Mouse (Mus musculus) embryonic facial prominence, embryonic 13.5 days (tissue): ENCODE measurements at regions not wholly inside any gene's neighbourhood (a gene's known extent, or its start where the extent isn't known, plus 50 kb on each side); places are given as distances from the start of the nearest gene placed in this dataset.

ENCODE experiments used
- ATAC-seq: fragments of 200-750 bp; cut with Nextera tagmentation; 2 replicates; pipeline ENCODE4 v1.8.0; 2017; ENCODE audit warnings: low read depth; ENCODE audit not compliant: insufficient number of reproducible peaks, insufficient read depth, low FRiP score, low TSS enrichment
- H3K27ac ChIP-seq: fragments of 300-500 bp; sonication (generic); 2 replicates; pipeline ENCODE4 v1.5.1; 2015; ENCODE audit warnings: moderate library complexity, mild to moderate bottlenecking, inconsistent platforms
- H3K27me3 ChIP-seq: fragments of 300-500 bp; sonication (generic); 2 replicates; pipeline ENCODE4 v1.6.1; 2015; ENCODE audit warnings: mild to moderate bottlenecking, inconsistent platforms
- H3K36me3 ChIP-seq: fragments of 300-500 bp; sonication (generic); 2 replicates; pipeline ENCODE4 v1.6.1; 2015; ENCODE audit warnings: mild to moderate bottlenecking, inconsistent platforms
- H3K4me1 ChIP-seq: fragments of 300-500 bp; sonication (generic); 2 replicates; pipeline ENCODE4 v1.6.1; 2015; ENCODE audit warnings: inconsistent platforms
- H3K4me2 ChIP-seq: fragments of 300-500 bp; sonication (generic); 2 replicates; pipeline ENCODE4 v1.6.1; 2015; ENCODE audit warnings: moderate library complexity, mild to moderate bottlenecking, inconsistent platforms
- H3K4me3 ChIP-seq: fragments of 300-500 bp; sonication (generic); 2 replicates; pipeline ENCODE4 v1.5.1; 2015; ENCODE audit warnings: mild to moderate bottlenecking, inconsistent platforms
- H3K9ac ChIP-seq: fragments of 300-500 bp; sonication (generic); 2 replicates; pipeline ENCODE4 v1.6.1; 2015; ENCODE audit warnings: mild to moderate bottlenecking, inconsistent platforms
- H3K9me3 ChIP-seq: fragments of 300-500 bp; sonication (generic); 2 replicates; pipeline ENCODE4 v1.6.1; 2016; ENCODE audit warnings: inconsistent platforms
- WGBS: fragments of 180-500 bp; shearing (Covaris S2); methylation state at CpG from one replicate; pipeline ENCODE4 v1.1.7; 2015; ENCODE audit warnings: mixed read lengths; 5-methylcytosine and 5-hydroxymethylcytosine counted together

DNA sequence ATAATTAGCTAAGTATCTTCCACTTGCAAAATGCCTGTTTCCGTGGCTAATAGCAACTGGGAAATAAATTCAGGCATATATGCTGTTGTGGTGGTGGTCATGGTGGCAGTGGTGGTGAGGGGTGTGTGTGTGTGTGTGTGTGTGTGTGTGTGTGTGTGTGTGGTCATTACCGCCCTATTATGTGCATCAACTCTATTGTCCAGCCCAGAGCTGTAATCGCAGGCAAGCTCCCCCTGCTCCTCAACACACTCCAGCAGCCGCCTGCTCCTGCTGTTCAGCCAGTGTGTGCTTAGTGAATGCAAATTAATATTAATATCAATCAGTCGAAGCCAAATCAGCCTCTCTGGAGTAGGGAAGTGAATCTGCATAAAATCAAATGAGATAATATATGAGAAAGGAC, 152.9 kb upstream of the Zic3 start:
- Histone ChIP-seq H3K4me1 (no peaks in the 10 kb centered on the region), H3K4me3 (no peak overlapping the region), H3K27me3 (peaks cover 11% of the 10 kb centered on the region; the same call in 1 of the 2 replicates), H3K9ac (no peak overlapping the region), H3K36me3 (no peaks in the 10 kb centered on the region), H3K4me2 (no peak overlapping the region), H3K27ac (no peak overlapping the region), H3K9me3 (no peaks in the 10 kb centered on the region)
- 84% methylated on average over 5 of the region's 5 CpGs for WGBS
- no peak for ATAC-seq

DNA sequence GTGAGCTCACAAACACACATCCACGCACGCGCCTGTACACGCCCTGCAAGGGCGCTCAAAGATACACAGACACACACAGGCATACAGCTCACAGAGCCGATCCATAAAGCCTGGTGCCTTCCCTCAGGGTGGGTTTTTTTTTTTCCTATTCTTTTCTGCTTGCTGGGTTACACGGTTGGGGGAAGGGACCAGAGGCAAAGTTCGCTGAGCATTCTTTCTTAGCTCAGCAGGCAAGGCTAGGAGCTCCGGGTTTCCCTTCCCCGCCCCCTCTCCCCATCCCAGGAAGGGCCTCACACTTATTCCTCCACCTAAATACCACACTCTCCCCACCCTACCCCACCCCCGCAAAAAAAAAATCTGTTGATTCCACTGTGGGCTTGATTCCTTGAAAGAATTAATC, 105.8 kb upstream of the Zic3 start:
- Histone ChIP-seq H3K4me3 (no peak overlapping the region), H3K9ac (no peak overlapping the region), H3K36me3 (no peaks in the 10 kb centered on the region), H3K4me1 (no peaks in the 10 kb centered on the region), H3K4me2 (no peak overlapping the region), H3K27ac (no peak overlapping the region), H3K9me3 (no peaks in the 10 kb centered on the region), H3K27me3 (peaks cover 62% of the 10 kb centered on the region)
- no peak for ATAC-seq
- 18% methylated on average over 11 of the region's 11 CpGs for WGBS

DNA sequence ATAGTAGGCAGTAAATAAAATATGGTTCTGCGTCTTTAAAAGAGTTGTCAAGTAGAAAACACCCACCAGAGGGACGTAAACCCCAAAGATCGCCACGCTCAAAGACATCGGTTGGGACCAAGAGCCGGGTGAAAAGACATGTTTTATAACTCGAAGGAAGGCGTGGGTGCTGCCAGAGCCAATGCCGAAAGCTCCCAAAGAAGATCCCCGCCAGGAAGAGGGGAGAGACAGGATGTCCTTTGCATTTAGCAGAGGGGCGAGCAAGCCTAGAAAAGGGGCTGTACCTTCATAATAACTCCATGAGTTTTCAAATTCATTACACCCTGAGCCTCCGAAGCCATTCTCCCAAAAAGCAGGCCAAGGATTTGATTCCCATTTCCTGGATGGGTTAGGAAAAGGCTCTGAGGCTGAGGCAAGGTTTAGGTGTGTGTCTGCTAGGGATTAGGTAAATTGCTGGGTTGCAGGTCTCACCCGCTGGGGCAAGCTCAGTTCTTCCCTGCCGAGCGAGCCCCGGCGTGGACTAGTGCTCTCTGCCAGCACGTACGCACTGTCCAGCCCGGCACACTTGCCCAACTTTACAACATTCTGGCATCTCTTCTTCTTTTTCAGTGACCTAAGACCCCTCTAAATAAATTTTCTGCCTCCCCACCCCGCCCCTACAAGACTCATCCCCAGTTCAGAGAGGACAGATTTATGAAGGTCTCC, 104.9 kb upstream of the Zic3 start:
- H3K27me3 ChIP-seq: peaks cover 69% of the 10 kb centered on the region

DNA sequence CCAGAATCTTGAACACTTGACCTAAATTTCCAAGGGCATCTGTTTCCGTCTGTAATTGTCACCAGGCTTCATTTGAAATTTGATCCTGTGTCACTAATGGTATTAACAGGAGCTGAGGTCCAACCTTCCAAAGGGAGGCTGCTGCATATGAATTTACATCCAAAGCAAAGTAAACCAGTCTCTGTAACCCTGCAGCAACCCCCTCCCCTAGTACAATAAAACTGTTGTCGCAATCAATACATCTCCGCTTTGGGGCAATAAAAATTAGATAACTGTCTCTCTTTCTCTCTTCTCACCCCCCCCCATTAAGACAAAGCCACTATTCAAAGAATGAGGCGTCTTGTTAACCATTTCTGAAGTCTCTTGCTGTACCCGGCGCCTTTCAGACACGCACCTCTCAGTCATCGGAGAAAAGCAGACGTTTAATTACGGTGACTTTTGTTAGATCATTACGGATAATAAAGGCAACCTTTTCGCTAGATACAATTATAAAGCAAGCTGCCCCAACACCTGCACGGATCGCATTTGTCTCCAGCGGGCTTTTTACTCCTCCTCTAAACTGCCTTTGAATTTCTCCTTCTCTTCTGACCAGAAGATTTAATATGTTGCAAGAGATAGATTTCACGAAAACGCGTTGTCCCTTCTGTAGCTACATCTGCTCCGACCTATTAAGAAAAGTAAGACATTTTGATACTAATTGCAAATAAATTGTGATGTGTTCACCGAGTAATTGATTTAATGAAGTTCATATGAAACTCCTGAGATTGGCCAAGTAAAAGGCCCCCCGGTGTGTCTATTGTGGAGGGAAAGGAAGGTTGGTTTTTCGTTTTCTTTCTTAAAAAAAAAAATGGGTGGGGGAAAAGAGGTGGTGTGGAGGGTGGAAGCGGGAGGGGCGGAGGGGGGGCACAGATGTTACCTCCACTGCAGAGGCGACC, 104.1 kb upstream of the Zic3 start:
- Histone ChIP-seq H3K4me3 (no peak overlapping the region), H3K27ac (no peak overlapping the region), H3K27me3 (peaks cover 75% of the 10 kb centered on the region), H3K36me3 (no peaks in the 10 kb centered on the region), H3K9me3 (no peaks in the 10 kb centered on the region), H3K9ac (no peak overlapping the region), H3K4me1 (no peaks in the 10 kb centered on the region), H3K4me2 (no peak overlapping the region)
- WGBS: 21% methylated on average over 24 of the region's 25 CpGs
- ATAC-seq: no peak

More for the DNA sequence above, 104.9 kb upstream of the Zic3 start:
- 25% methylated on average over 21 of the region's 21 CpGs for WGBS
- no peak for ATAC-seq
- H3K9me3 ChIP-seq: no peaks in the 10 kb centered on the region
- H3K27ac ChIP-seq: no peak overlapping the region
- no peak overlapping the region for H3K9ac ChIP-seq
- H3K4me2 ChIP-seq: no peak overlapping the region
- no peaks in the 10 kb centered on the region for H3K36me3 ChIP-seq
- H3K4me3 ChIP-seq: no peak overlapping the region
- no peaks in the 10 kb centered on the region for H3K4me1 ChIP-seq

DNA sequence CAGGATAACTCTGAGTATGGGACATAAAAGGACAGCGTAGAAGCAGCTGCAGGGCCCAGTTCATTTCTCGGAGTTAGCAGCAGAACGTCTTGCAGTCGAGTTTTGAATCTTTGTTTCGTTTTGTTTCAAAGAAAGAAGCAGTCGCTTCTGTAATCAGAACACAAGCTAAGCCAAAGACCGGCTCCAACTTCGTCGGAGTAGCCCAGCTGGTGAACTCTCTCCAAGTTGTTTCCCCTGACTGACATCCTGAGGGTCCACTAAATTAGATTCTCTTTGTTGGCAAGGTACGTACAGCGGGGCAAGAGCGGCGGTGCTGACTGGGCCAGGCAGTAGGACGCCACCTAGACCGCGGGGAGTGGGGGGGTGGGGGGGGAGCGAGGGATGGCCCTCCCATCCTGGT, 102.6 kb upstream of the Zic3 start:
- no peak for ATAC-seq
- Histone ChIP-seq H3K4me2 (peak overlapping the region; percentile 35), H3K27me3 (peaks cover 81% of the 10 kb centered on the region), H3K9ac (no peak overlapping the region), H3K36me3 (no peaks in the 10 kb centered on the region), H3K27ac (no peak overlapping the region), H3K4me1 (no peaks in the 10 kb centered on the region), H3K9me3 (no peaks in the 10 kb centered on the region), H3K4me3 (no peak overlapping the region)
- WGBS: 27% methylated on average over 17 of the region's 17 CpGs

DNA sequence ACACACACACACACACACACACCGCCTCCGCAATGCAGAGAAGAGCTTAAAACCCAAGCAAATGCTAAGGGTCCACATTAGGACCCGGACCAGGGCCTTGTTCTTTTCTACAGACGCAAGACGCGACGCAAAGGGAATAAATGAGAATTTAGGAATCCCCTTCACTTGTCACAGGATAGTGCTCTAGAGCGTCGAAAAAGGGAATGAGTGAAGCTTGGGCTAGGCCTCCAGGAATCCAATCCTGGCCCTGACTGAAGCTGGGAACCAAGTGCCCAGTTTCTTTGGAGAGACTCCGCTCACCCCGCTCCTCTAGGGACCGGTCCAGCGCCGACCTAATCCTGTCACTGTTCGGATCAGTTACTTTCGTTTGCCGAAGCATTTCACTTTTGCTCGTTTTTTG, 102.1 kb upstream of the Zic3 start:
- no peak for ATAC-seq
- no peak overlapping the region for H3K27ac ChIP-seq
- no peak overlapping the region for H3K4me3 ChIP-seq
- no peak overlapping the region for H3K9ac ChIP-seq
- H3K4me2 ChIP-seq: peak overlapping the region; percentile 35
- no peaks in the 10 kb centered on the region for H3K4me1 ChIP-seq
- no peaks in the 10 kb centered on the region for H3K36me3 ChIP-seq
- H3K27me3 ChIP-seq: peaks cover 82% of the 10 kb centered on the region
- no peaks in the 10 kb centered on the region for H3K9me3 ChIP-seq
- WGBS: 22% methylated on average over 18 of the region's 18 CpGs

DNA sequence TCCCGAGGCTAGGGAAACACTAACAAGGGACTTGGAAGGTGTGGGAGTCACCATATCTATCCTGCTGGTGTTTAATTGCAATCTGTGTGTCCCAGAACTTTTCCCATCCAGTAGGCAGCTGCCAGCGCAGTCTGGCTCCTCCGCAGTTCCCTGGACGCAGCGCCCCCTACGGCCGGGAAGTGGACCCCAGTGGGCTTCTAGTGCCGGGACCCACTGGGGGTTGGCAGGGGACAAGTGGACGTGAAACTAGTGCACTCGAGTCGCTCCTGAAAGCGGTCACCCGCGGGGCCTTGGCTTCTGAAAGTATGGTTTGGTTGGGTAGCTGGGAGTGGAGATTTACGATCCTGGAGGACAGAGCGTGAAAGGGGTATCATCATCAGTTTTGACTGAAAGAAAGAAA, 101.2 kb upstream of the Zic3 start:
- WGBS: 25% methylated on average over 16 of the region's 16 CpGs

DNA sequence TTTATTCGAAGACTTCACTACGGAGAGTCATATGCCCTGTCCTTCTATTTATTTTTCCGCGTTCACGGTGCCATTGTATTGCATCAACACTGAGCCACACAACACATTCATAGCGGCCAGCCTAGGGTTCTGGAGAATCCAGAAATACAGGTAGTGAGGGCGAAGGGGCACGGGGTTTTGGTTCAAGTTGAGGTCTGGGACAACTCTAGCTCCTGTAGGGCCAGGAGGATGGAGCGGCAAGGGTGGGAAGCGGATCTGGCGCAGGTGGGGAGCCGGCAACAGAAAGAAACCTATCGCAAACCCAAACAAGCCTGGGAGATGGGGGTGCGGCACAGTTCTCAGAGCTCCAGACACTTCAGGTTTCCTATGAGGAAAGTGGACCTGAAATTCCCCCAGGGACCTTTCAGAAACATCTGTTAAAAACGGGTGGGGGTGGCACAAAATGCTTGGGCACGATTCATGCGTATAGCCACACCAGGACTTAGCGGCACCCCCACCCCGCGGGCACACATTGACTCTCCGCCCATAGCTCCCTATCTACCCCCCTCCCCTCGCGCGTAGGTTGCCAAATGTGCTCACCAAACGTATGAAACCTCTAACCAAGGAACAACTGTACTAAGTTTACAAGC, 100.6 kb upstream of the Zic3 start:
- 26% methylated on average over 25 of the region's 25 CpGs for WGBS
- Histone ChIP-seq H3K4me2 (no peak overlapping the region), H3K4me1 (no peaks in the 10 kb centered on the region), H3K36me3 (no peaks in the 10 kb centered on the region), H3K4me3 (no peak overlapping the region), H3K9me3 (no peaks in the 10 kb centered on the region), H3K9ac (no peak overlapping the region), H3K27ac (no peak overlapping the region), H3K27me3 (peaks cover 81% of the 10 kb centered on the region)
- ATAC-seq: no peak

More for the DNA sequence above, 101.2 kb upstream of the Zic3 start:
- no peak for ATAC-seq
- Histone ChIP-seq H3K36me3 (no peaks in the 10 kb centered on the region), H3K27me3 (peaks cover 85% of the 10 kb centered on the region), H3K4me3 (no peak overlapping the region), H3K9me3 (no peaks in the 10 kb centered on the region), H3K27ac (no peak overlapping the region), H3K4me2 (no peak overlapping the region), H3K4me1 (no peaks in the 10 kb centered on the region), H3K9ac (no peak overlapping the region)

DNA sequence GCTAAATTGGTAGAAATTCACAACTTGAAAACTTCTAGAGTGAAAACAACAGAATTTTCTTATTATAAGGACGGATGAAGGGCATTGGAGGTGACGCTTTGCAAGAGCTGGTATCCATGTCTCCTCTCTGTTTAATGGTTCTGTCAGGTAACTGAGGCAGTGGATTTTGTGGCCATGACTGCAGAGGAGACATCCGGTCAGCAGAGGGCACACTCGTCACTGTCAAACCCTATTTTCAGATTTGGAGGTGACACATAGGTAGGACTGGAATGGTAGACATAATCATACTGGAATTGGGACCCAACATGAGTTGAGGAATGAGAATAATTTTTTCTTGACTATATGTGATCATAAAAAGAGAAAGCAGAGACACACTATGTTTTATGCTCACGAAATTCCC, 98.7 kb upstream of the Zic3 start:
- Histone ChIP-seq H3K9ac (no peak overlapping the region), H3K4me1 (no peaks in the 10 kb centered on the region), H3K4me3 (no peak overlapping the region), H3K27me3 (peaks cover 65% of the 10 kb centered on the region), H3K27ac (no peak overlapping the region), H3K9me3 (no peaks in the 10 kb centered on the region), H3K36me3 (no peaks in the 10 kb centered on the region), H3K4me2 (no peak overlapping the region)
- ATAC-seq: no peak
- WGBS: 29% methylated on average over 5 of the region's 5 CpGs

DNA sequence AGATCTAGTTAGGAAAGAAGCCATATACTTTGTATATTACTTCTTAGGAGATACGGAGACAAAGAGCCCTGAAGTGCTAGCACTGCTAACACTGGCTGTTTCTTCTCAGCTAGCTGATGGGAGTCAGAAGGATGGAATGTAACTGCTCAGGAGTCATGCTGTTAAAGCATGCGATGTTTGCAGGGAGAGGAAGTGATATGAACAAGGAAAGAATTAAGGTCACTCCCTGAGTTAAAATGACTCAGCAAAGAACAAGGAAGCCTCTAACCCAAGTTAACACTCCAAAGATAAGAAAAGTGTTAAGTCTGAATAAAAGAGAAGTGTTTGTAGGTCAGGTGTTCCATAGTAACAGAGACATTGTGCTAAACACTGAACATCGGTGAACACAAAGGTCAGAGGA, 86.9 kb upstream of the Zic3 start:
- Histone ChIP-seq H3K9me3 (no peaks in the 10 kb centered on the region), H3K4me3 (no peak overlapping the region), H3K4me2 (no peak overlapping the region), H3K36me3 (no peaks in the 10 kb centered on the region), H3K27me3 (peaks cover 8% of the 10 kb centered on the region; the same call in 1 of the 2 replicates), H3K9ac (no peak overlapping the region), H3K4me1 (no peaks in the 10 kb centered on the region), H3K27ac (no peak overlapping the region)
- no peak for ATAC-seq
- 45% methylated on average over 3 of the region's 3 CpGs for WGBS

DNA sequence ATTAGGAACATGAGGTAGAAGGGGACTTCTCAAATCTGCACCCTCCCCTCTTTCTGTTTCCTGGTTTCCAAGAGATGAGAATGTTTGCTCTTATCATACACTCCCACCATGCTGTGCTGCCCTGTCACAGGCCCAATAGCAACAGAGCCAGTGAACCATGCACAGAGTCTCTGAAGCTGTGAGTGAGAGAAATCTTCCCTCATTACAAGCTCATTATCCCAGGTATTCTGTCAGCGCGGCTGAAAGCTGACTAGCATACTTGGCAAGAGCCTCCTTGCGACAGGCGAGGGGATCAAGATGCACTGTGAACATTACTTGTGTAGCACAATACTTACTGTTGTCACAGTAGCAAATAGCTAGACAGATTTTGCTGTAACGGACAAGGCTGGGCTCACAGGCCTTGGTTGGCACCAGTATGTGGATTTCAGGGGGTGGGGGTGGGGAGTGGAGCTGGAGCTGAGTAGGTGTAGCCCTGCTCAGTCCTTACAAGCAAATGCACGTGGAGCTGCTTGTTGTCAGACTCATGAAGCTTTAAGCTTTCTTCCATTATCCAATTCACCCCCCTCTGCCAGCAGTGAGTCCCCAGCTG, 84.2 kb upstream of the Zic3 start:
- Histone ChIP-seq H3K4me3 (no peak overlapping the region), H3K4me2 (no peak overlapping the region), H3K36me3 (no peaks in the 10 kb centered on the region), H3K9me3 (no peaks in the 10 kb centered on the region), H3K27ac (no peak overlapping the region), H3K4me1 (no peaks in the 10 kb centered on the region), H3K9ac (no peak overlapping the region), H3K27me3 (peaks cover 8% of the 10 kb centered on the region; the same call in 1 of the 2 replicates)
- WGBS: 48% methylated on average over 6 of the region's 6 CpGs
- no peak for ATAC-seq
